Mouse (Mus musculus): ENCODE results near the gene Jph4. TPM values are rescaled to one million over a fixed set of nuclear protein-coding genes. Genes with fewer than 3 reads are reported as not detected.
A peak's percentile ranks its signal among the peaks of the same experiment; 100 is the strongest.

Jph4 gene
- polyA plus RNA-seq, 1 experiment from 2014 or later, result 2.6 TPM

- Histone ChIP-seq H3K36me3 (ENCODE audit: control insufficient read depth, insufficient read depth, low read length) (no peaks in the 10 kb centered on the region; the same call in 1 of the 2 replicates), H3K4me3 (ENCODE audit: low read depth, low read length) (no peak overlapping the region), H3K4me1 (ENCODE audit: control insufficient read depth, insufficient read depth, low read length) (peaks cover 12% of the 10 kb centered on the region; the same call in 1 of the 2 replicates), H3K27me3 (ENCODE audit: control insufficient read depth, insufficient read depth, low read length) (no peaks in the 10 kb centered on the region), H3K27ac (ENCODE audit: low read length) (no peak overlapping the region), H3K9ac (replicated peaks; ENCODE audit: low read depth, low read length) (no peak overlapping the region), H3K9me3 (ENCODE audit: control insufficient read depth, low read depth, low read length) (no peaks in the 10 kb centered on the region), H3K4me2 (replicated peaks; ENCODE audit: low read depth, low read length) (no peak overlapping the region)
- no peak for ATAC-seq (ENCODE audit: insufficient number of reproducible peaks, insufficient read depth, low FRiP score, low read depth)
- WGBS, result 42% methylated on average over 6 of the region's 6 CpGs
These were observed 40.5 kb downstream of the Jph4 start for GRCm38 (mm10) chr14:55076224-55076623.

DNA sequence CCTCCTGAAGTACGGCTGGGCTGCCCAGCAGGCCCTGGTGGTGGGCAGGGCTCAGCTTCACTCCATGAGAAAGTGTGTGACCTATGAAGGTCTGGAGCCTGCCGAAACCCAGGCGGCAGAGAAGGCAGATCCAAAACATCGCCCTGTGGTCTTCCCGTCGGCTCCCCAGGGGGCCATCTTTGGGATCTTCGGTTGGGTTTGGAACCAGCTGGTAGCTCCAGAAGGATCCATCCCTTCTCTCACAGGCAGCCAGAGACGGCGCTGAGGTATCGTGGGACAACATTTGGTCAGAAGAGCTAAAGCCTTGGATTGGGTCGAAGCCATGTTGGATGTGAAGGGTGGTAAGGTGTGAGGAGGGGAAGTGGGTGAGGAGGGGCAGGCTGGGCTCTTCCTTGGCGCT is 42.3 kb downstream of the Jph4 start:
- H3K9me3 ChIP-seq (ENCODE audit: control insufficient read depth, low read depth, low read length), result no peaks in the 10 kb centered on the region
- no peaks in the 10 kb centered on the region; the same call in 1 of the 2 replicates for H3K36me3 ChIP-seq (ENCODE audit: control insufficient read depth, insufficient read depth, low read length)
- WGBS, result 92% methylated on average over 12 of the region's 12 CpGs
- peaks cover 12% of the 10 kb centered on the region; the same call in 1 of the 2 replicates for H3K4me1 ChIP-seq (ENCODE audit: control insufficient read depth, insufficient read depth, low read length)
- no peaks in the 10 kb centered on the region for H3K27me3 ChIP-seq (ENCODE audit: control insufficient read depth, insufficient read depth, low read length)
- H3K27ac ChIP-seq (ENCODE audit: low read length), result no peak overlapping the region
- H3K4me3 ChIP-seq (ENCODE audit: low read depth, low read length), result no peak overlapping the region
- no peak overlapping the region for H3K9ac ChIP-seq (replicated peaks; ENCODE audit: low read depth, low read length)
- no peak for ATAC-seq (ENCODE audit: insufficient number of reproducible peaks, insufficient read depth, low FRiP score, low read depth)
- H3K4me2 ChIP-seq (replicated peaks; ENCODE audit: low read depth, low read length), result no peak overlapping the region

- peaks cover 3% of the 10 kb centered on the region; the same call in 1 of the 2 replicates for H3K4me1 ChIP-seq (ENCODE audit: control insufficient read depth, insufficient read depth, low read length)
- H3K36me3 ChIP-seq (ENCODE audit: control insufficient read depth, insufficient read depth, low read length), result no peaks in the 10 kb centered on the region; the same call in 1 of the 2 replicates
- H3K27me3 ChIP-seq (ENCODE audit: control insufficient read depth, insufficient read depth, low read length), result no peaks in the 10 kb centered on the region
- H3K9ac ChIP-seq (replicated peaks; ENCODE audit: low read depth, low read length), result no peak overlapping the region
- H3K9me3 ChIP-seq (ENCODE audit: control insufficient read depth, low read depth, low read length), result no peaks in the 10 kb centered on the region
- WGBS, result 27% methylated on average over 19 of the region's 19 CpGs
- H3K4me2 ChIP-seq (replicated peaks; ENCODE audit: low read depth, low read length), result peak overlapping the region; percentile 16; the same call in 1 of the 2 replicates
- no peak overlapping the region for H3K27ac ChIP-seq (ENCODE audit: low read length)
- H3K4me3 ChIP-seq (ENCODE audit: low read depth, low read length), result no peak overlapping the region
- ATAC-seq (ENCODE audit: insufficient number of reproducible peaks, insufficient read depth, low FRiP score, low read depth), result peak; percentile 60; the same call in 1 of the 2 replicates
These were observed 45.0 kb downstream of the Jph4 start for GRCm38 (mm10) chr14:55071756-55072155.

- Histone ChIP-seq H3K9ac (replicated peaks; ENCODE audit: low read depth, low read length) (no peak overlapping the region), H3K27ac (ENCODE audit: low read length) (no peak overlapping the region), H3K4me1 (ENCODE audit: control insufficient read depth, insufficient read depth, low read length) (peaks cover 15% of the 10 kb centered on the region), H3K27me3 (ENCODE audit: control insufficient read depth, insufficient read depth, low read length) (no peaks in the 10 kb centered on the region), H3K4me2 (replicated peaks; ENCODE audit: low read depth, low read length) (no peak overlapping the region), H3K36me3 (ENCODE audit: control insufficient read depth, insufficient read depth, low read length) (peaks cover 3% of the 10 kb centered on the region), H3K9me3 (ENCODE audit: control insufficient read depth, low read depth, low read length) (no peaks in the 10 kb centered on the region), H3K4me3 (ENCODE audit: low read depth, low read length) (no peak overlapping the region)
- 90% methylated on average over 8 of the region's 8 CpGs for WGBS
- no peak for ATAC-seq (ENCODE audit: insufficient number of reproducible peaks, insufficient read depth, low FRiP score, low read depth)
These were observed 50.7 kb downstream of the Jph4 start for GRCm38 (mm10) chr14:55066042-55066441.

DNA sequence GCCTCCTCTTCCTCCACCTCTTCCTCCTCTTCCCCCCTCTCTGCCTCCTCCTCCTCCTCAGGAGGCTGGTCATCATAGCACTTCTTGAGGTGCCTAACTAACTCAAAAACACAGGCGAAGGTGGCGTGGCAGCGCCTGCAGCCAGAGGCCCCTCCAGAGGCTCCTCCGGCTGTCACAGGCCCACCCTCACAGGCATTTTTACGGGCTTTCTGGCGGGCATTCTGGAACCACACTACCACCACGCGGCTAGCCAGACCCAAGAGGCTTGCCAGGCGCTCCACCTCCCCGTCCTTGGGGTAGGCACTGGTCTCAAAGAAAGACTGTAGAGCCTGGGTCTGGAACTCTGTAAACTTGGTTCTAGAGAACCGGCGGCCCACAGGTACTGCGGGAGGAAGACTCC is 51.3 kb downstream of the Jph4 start:
- no peaks in the 10 kb centered on the region for H3K9me3 ChIP-seq (ENCODE audit: control insufficient read depth, low read depth, low read length)
- no peak overlapping the region for H3K4me2 ChIP-seq (replicated peaks; ENCODE audit: low read depth, low read length)
- H3K4me3 ChIP-seq (ENCODE audit: low read depth, low read length), result no peak overlapping the region
- H3K27me3 ChIP-seq (ENCODE audit: control insufficient read depth, insufficient read depth, low read length), result no peaks in the 10 kb centered on the region
- WGBS, result 90% methylated on average over 13 of the region's 13 CpGs
- no peak for ATAC-seq (ENCODE audit: insufficient number of reproducible peaks, insufficient read depth, low FRiP score, low read depth)
- H3K27ac ChIP-seq (ENCODE audit: low read length), result no peak overlapping the region
- H3K4me1 ChIP-seq (ENCODE audit: control insufficient read depth, insufficient read depth, low read length), result peaks cover 15% of the 10 kb centered on the region
- H3K36me3 ChIP-seq (ENCODE audit: control insufficient read depth, insufficient read depth, low read length), result peaks cover 3% of the 10 kb centered on the region
- H3K9ac ChIP-seq (replicated peaks; ENCODE audit: low read depth, low read length), result no peak overlapping the region

DNA sequence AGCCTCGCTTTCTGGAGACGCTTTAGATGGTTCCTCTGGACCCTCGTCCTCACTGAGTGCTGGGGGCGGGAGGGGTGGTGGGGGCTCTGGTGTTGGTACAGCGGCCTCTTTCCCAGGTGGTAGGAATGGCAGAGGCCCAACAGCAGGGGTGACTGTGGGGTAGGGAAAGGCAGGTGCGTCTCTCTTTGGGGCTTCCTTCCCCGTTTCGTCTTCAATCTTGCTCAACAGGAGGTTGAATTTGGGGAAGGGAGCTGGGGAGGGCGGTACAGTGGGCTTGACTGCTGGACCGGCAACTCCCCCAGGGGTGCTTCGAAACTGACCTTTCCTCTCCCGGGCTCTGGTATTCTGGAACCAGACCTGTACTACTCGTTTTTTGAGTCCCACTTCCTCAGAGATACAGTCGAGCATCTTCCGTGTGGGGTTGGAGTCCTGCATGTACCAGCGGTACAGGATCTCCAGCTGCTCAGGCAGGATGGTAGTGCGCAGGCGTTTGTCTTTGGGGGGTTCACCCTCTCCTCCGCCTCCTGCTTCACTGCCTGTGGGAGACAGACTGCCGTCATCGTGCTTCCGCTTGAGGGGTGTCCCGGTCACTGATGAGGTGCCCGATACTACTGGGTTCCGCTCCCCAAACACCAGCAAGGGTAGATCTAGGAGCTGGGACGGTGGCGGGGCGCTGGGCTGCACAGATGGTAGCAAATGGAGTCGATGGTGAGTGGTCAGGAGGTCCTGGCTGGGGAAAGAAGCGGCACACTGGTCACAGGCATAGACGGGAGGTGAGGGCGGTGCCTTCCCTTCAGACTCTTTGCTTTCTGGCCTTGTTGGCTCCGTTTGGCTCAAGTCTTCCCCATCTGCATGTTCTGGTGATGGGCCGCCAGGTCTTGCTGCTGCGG is 52.0 kb downstream of the Jph4 start:
- H3K9ac ChIP-seq (replicated peaks; ENCODE audit: low read depth, low read length), result no peak overlapping the region
- no peak overlapping the region for H3K4me3 ChIP-seq (ENCODE audit: low read depth, low read length)
- H3K27me3 ChIP-seq (ENCODE audit: control insufficient read depth, insufficient read depth, low read length), result no peaks in the 10 kb centered on the region
- ATAC-seq (ENCODE audit: insufficient number of reproducible peaks, insufficient read depth, low FRiP score, low read depth), result no peak
- peaks cover 15% of the 10 kb centered on the region for H3K4me1 ChIP-seq (ENCODE audit: control insufficient read depth, insufficient read depth, low read length)
- WGBS, result 77% methylated on average over 35 of the region's 35 CpGs
- H3K9me3 ChIP-seq (ENCODE audit: control insufficient read depth, low read depth, low read length), result no peaks in the 10 kb centered on the region
- H3K27ac ChIP-seq (ENCODE audit: low read length), result no peak overlapping the region
- no peak overlapping the region for H3K4me2 ChIP-seq (replicated peaks; ENCODE audit: low read depth, low read length)
- H3K36me3 ChIP-seq (ENCODE audit: control insufficient read depth, insufficient read depth, low read length), result peaks cover 3% of the 10 kb centered on the region

- H3K27me3 ChIP-seq (ENCODE audit: control insufficient read depth, insufficient read depth, low read length), result no peaks in the 10 kb centered on the region
- no peak overlapping the region for H3K27ac ChIP-seq (ENCODE audit: low read length)
- no peak for ATAC-seq (ENCODE audit: insufficient number of reproducible peaks, insufficient read depth, low FRiP score, low read depth)
- no peak overlapping the region for H3K4me2 ChIP-seq (replicated peaks; ENCODE audit: low read depth, low read length)
- H3K9me3 ChIP-seq (ENCODE audit: control insufficient read depth, low read depth, low read length), result no peaks in the 10 kb centered on the region
- no peak overlapping the region for H3K4me3 ChIP-seq (ENCODE audit: low read depth, low read length)
- H3K36me3 ChIP-seq (ENCODE audit: control insufficient read depth, insufficient read depth, low read length), result peaks cover 3% of the 10 kb centered on the region
- 88% methylated on average over 22 of the region's 22 CpGs for WGBS
- H3K9ac ChIP-seq (replicated peaks; ENCODE audit: low read depth, low read length), result no peak overlapping the region
- peaks cover 15% of the 10 kb centered on the region for H3K4me1 ChIP-seq (ENCODE audit: control insufficient read depth, insufficient read depth, low read length)
These were observed 53.0 kb downstream of the Jph4 start for GRCm38 (mm10) chr14:55063581-55064381.

GRCm38 (mm10) chr14:55063117-55063516 is 53.6 kb downstream of the Jph4 start:
- Histone ChIP-seq H3K9ac (replicated peaks; ENCODE audit: low read depth, low read length) (no peak overlapping the region), H3K4me1 (ENCODE audit: control insufficient read depth, insufficient read depth, low read length) (peaks cover 15% of the 10 kb centered on the region), H3K27me3 (ENCODE audit: control insufficient read depth, insufficient read depth, low read length) (no peaks in the 10 kb centered on the region), H3K4me3 (ENCODE audit: low read depth, low read length) (no peak overlapping the region), H3K36me3 (ENCODE audit: control insufficient read depth, insufficient read depth, low read length) (peaks cover 3% of the 10 kb centered on the region), H3K27ac (ENCODE audit: low read length) (no peak overlapping the region), H3K4me2 (replicated peaks; ENCODE audit: low read depth, low read length) (peak overlapping the region; percentile 20; the same call in 1 of the 2 replicates), H3K9me3 (ENCODE audit: control insufficient read depth, low read depth, low read length) (no peaks in the 10 kb centered on the region)
- ATAC-seq (ENCODE audit: insufficient number of reproducible peaks, insufficient read depth, low FRiP score, low read depth), result no peak
- 74% methylated on average over 5 of the region's 5 CpGs for WGBS
